23 mouse cellular contexts compared by ENCODE assay signal in genomic region chr4:49099448-49099847, GRCm38 (mm10). TPM values are rescaled to one million over a fixed set of nuclear protein-coding genes. Genes with fewer than 3 reads are reported as not detected.
"Had no signal": no experiment of that assay in that cellular context is flagged by ENCODE, and none has a peak within 500 bp of the region (broad histone marks: within the 10 kb centered on the region; RNA-seq: fewer than 3 reads in every experiment).

No protein-coding gene starts in this region.

- H3K4me1 ChIP-seq: heart, embryonic 13.5 days; heart, embryonic 15.5 days; limb, embryonic 13.5 days; limb, embryonic 15.5 days; liver, embryonic 13.5 days; liver, embryonic 15.5 days had no signal

- H3K4me2 ChIP-seq: heart, embryonic 11.5 days; heart, embryonic 13.5 days; heart, embryonic 15.5 days; hindbrain, embryonic 13.5 days; hindbrain, embryonic 15.5 days; limb, embryonic 13.5 days; limb, embryonic 15.5 days; liver, embryonic 13.5 days; liver, embryonic 15.5 days had no signal

- H3K27me3 ChIP-seq: heart, embryonic 13.5 days; heart, embryonic 15.5 days; hindbrain, embryonic 13.5 days; hindbrain, embryonic 15.5 days; limb, embryonic 13.5 days; limb, embryonic 15.5 days; liver, embryonic 13.5 days; liver, embryonic 15.5 days had no signal

- H3K9me3 ChIP-seq: heart, embryonic 13.5 days; heart, embryonic 15.5 days; hindbrain, embryonic 13.5 days; hindbrain, embryonic 15.5 days; limb, embryonic 13.5 days; limb, embryonic 15.5 days; liver, embryonic 13.5 days; liver, embryonic 15.5 days had no signal

- H3K36me3 ChIP-seq: heart, embryonic 13.5 days; heart, embryonic 15.5 days; hindbrain, embryonic 13.5 days; hindbrain, embryonic 15.5 days; limb, embryonic 13.5 days; limb, embryonic 15.5 days; liver, embryonic 13.5 days; liver, embryonic 15.5 days had no signal

- H3K4me3 ChIP-seq: heart, adult 2 months; heart, embryonic 13.5 days; heart, embryonic 15.5 days; hindbrain, embryonic 13.5 days; hindbrain, embryonic 15.5 days; limb, embryonic 13.5 days; limb, embryonic 15.5 days; liver, embryonic 13.5 days; liver, embryonic 15.5 days had no signal

- H3K27ac ChIP-seq: heart, adult 2 months; heart, embryonic 13.5 days; heart, embryonic 15.5 days; hindbrain, embryonic 13.5 days; hindbrain, embryonic 15.5 days; hindbrain, postnatal 0 days; limb, embryonic 13.5 days; limb, embryonic 15.5 days; liver, embryonic 13.5 days; liver, embryonic 15.5 days had no signal

- ATAC-seq: forebrain, postnatal 0 days; hindbrain, postnatal 0 days; intestine, embryonic 16.5 days had no signal

- H3K9ac ChIP-seq: forebrain, postnatal 0 days; heart, embryonic 13.5 days; heart, embryonic 15.5 days; hindbrain, embryonic 13.5 days; hindbrain, embryonic 15.5 days; limb, embryonic 13.5 days; limb, embryonic 15.5 days; liver, embryonic 13.5 days; liver, embryonic 15.5 days had no signal

- DNase-seq: forebrain, postnatal 0 days; gastrocnemius, postnatal 14 days; gastrocnemius, postnatal 36 days; heart, adult 11 months; heart, adult 2 months; heart, postnatal 14 days; heart, postnatal 36 days; kidney, adult 18-20 months; kidney, postnatal 14 days; layer of hippocampus, adult 9-11 months; layer of hippocampus, postnatal 36 days; left cerebral cortex, postnatal 4 days; liver, embryonic 13.5 days had no signal

RNA-seq across cellular contexts. Expression of gene Plppr1, which starts 40.4 kb away (rescaled TPM):
- polyA plus RNA-seq: heart, adult 2 months had no signal
